Mouse (Mus musculus) brain, embryonic 14.5 days (tissue): ENCODE data around the gene Tpcn1.
A peak's percentile ranks its signal among the peaks of the same experiment; 100 is the strongest.

ENCODE experiments used
- CTCF ChIP-seq: fragments of 200-500 bp; IDR thresholded peaks from 2 replicates; pipeline ENCODE4 v1.5.1; 2012; ENCODE audit warnings: inconsistent platforms, mild to moderate bottlenecking, moderate library complexity, borderline replicate concordance; ENCODE audit not compliant: insufficient read depth, insufficient read length; ENCODE audit errors: extremely low read depth
- POLR2A ChIP-seq: fragments of 200-500 bp; IDR thresholded peaks from 2 replicates; pipeline ENCODE4 v1.6.1; 2012; ENCODE audit warnings: mild to moderate bottlenecking, inconsistent platforms, borderline replicate concordance; ENCODE audit not compliant: poor library complexity, insufficient read depth, insufficient read length, severe bottlenecking; ENCODE audit errors: extremely low read depth

- peak; percentile 27; the same call in 1 of the 2 replicates for TF ChIP-seq POLR2A
- TF ChIP-seq CTCF, result peak; percentile 88
These were observed 17.2 kb upstream of the Tpcn1 start for GRCm38 (mm10) chr5:120605688-120606087.
